Mouse (Mus musculus): ENCODE results near the gene Itga9. TPM values are rescaled to one million over a fixed set of nuclear protein-coding genes. Genes with fewer than 3 reads are reported as not detected.

The Itga9 gene
- polyA plus RNA-seq, 1 experiment from 2014 or later = 8.3 TPM

DNA sequence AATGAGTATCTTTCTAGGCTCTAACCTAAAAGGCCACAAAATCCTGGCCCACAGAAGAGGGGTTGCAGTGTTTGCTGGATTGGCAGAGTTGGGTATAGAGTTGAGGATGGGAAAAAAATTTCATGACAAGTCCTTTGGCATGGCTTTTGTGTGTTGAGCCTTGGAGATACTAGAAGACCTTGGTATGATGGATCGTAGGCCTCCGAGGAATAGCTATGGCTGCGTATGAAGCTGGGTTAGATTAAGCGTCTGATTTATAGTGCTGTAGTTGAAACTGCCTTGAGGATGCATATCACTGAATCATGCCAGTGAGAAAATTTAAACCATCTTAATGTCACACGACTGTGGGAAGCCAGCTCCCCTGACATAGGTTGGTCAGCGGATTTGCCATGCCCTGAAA lies 114.6 kb downstream of the Itga9 start:
- Histone ChIP-seq H3K36me3 (ENCODE audit: control insufficient read depth, insufficient read depth, low read length) (no peaks in the 10 kb centered on the region), H3K9ac (ENCODE audit: low read depth, low read length) (no peak overlapping the region), H3K4me2 (no peak overlapping the region), H3K9me3 (replicated peaks; ENCODE audit: control insufficient read depth, low read length) (no peaks in the 10 kb centered on the region), H3K4me1 (ENCODE audit: control insufficient read depth, insufficient read depth, low read length) (no peaks in the 10 kb centered on the region), H3K27ac (ENCODE audit: low read depth, low read length) (no peak overlapping the region), H3K4me3 (ENCODE audit: low read depth, low read length) (no peak overlapping the region), H3K27me3 (ENCODE audit: control insufficient read depth, insufficient read depth, low read length) (no peaks in the 10 kb centered on the region)
- WGBS (ENCODE audit: insufficient replicate concordance) = 85% methylated on average over 6 of the region's 6 CpGs
- ATAC-seq (replicated peaks; ENCODE audit: insufficient number of reproducible peaks, low FRiP score, low TSS enrichment) = no peak

DNA sequence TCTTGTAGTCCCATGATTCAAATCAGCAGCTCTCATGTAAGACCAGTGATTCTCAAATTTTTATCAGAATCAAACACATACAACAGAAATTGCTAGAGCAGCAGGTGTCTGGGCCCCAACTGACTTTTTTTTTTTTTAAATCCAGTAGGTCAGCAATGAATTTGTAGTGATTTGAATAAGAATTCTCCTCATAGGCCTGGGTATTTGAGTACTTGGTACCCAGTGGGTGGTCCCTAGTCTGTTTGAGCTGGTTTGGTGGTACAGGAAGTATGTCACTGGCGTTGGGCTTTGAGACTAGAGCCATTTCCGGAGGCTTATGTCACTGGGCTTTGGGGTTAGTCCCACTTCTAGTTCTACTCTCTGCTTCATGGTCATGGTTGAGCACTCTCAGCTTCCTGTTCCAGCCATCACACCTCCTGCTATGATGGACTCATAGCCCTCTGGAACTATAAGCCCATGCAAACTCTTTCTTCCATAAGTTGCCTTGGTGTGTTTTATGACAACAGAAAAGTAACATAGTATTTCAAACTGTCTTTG lies 116.4 kb downstream of the Itga9 start:
- ATAC-seq (replicated peaks; ENCODE audit: insufficient number of reproducible peaks, low FRiP score, low TSS enrichment) = no peak
- H3K9ac ChIP-seq (ENCODE audit: low read depth, low read length) = no peak overlapping the region
- WGBS (ENCODE audit: insufficient replicate concordance) = 64% methylated on average over 2 of the region's 2 CpGs
- H3K27ac ChIP-seq (ENCODE audit: low read depth, low read length) = no peak overlapping the region
- no peak overlapping the region for H3K4me3 ChIP-seq (ENCODE audit: low read depth, low read length)
- H3K27me3 ChIP-seq (ENCODE audit: control insufficient read depth, insufficient read depth, low read length) = no peaks in the 10 kb centered on the region
- peaks cover 9% of the 10 kb centered on the region; the same call in 1 of the 2 replicates for H3K4me1 ChIP-seq (ENCODE audit: control insufficient read depth, insufficient read depth, low read length)
- no peaks in the 10 kb centered on the region for H3K36me3 ChIP-seq (ENCODE audit: control insufficient read depth, insufficient read depth, low read length)
- no peaks in the 10 kb centered on the region for H3K9me3 ChIP-seq (replicated peaks; ENCODE audit: control insufficient read depth, low read length)
- H3K4me2 ChIP-seq = no peak overlapping the region

DNA sequence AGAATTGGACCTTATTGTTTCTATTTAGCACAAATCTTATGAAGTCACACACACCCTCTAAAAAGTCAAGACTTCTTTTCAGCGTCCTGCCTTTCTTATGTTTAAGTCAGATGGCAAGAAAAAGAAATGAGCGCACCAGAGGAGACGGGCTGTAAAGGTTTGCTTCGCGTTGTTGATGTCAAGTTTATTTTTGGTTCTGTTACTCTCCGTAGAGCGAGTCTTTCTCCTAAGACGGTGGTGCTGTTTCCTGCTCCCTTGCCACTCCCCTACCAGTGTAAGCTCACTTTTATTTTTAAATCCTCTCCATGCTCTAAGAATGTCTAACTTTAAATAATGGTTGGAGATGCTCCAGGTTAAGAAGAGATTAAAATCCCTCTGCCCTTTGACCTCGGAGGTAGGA lies 118.6 kb downstream of the Itga9 start:
- no peaks in the 10 kb centered on the region for H3K9me3 ChIP-seq (replicated peaks; ENCODE audit: control insufficient read depth, low read length)
- no peaks in the 10 kb centered on the region for H3K27me3 ChIP-seq (ENCODE audit: control insufficient read depth, insufficient read depth, low read length)
- H3K4me2 ChIP-seq = no peak overlapping the region
- H3K4me1 ChIP-seq (ENCODE audit: control insufficient read depth, insufficient read depth, low read length) = peaks cover 14% of the 10 kb centered on the region; the same call in 1 of the 2 replicates
- no peak for ATAC-seq (replicated peaks; ENCODE audit: insufficient number of reproducible peaks, low FRiP score, low TSS enrichment)
- no peak overlapping the region for H3K9ac ChIP-seq (ENCODE audit: low read depth, low read length)
- H3K4me3 ChIP-seq (ENCODE audit: low read depth, low read length) = no peak overlapping the region
- no peak overlapping the region for H3K27ac ChIP-seq (ENCODE audit: low read depth, low read length)
- no peaks in the 10 kb centered on the region for H3K36me3 ChIP-seq (ENCODE audit: control insufficient read depth, insufficient read depth, low read length)
- 62% methylated on average over 9 of the region's 9 CpGs for WGBS (ENCODE audit: insufficient replicate concordance)

DNA sequence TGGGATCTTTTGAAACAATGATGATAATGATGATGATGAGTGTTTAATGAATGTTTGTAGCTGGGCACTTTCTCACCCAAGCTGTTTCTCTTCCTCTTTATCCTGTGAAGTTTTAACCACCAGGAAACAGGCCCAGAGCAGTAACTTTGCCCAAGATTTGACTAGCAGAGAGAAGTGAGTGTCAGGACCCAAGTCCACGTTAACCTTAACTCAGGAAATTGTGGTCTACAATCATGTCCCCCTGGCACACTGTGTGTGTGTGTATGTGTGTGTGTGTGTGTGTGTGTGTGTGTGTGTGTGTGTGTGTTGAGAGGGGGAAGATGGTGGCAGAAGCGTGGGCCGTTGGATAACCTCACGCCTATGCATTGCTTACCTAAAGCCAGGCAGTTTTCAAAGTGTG lies 120.1 kb downstream of the Itga9 start:
- H3K4me2 ChIP-seq = no peak overlapping the region
- H3K27ac ChIP-seq (ENCODE audit: low read depth, low read length) = no peak overlapping the region
- no peak overlapping the region for H3K4me3 ChIP-seq (ENCODE audit: low read depth, low read length)
- ATAC-seq (replicated peaks; ENCODE audit: insufficient number of reproducible peaks, low FRiP score, low TSS enrichment) = no peak
- H3K4me1 ChIP-seq (ENCODE audit: control insufficient read depth, insufficient read depth, low read length) = peaks cover 23% of the 10 kb centered on the region
- no peaks in the 10 kb centered on the region for H3K9me3 ChIP-seq (replicated peaks; ENCODE audit: control insufficient read depth, low read length)
- WGBS (ENCODE audit: insufficient replicate concordance) = 85% methylated on average over 4 of the region's 4 CpGs
- H3K27me3 ChIP-seq (ENCODE audit: control insufficient read depth, insufficient read depth, low read length) = no peaks in the 10 kb centered on the region
- no peaks in the 10 kb centered on the region for H3K36me3 ChIP-seq (ENCODE audit: control insufficient read depth, insufficient read depth, low read length)
- H3K9ac ChIP-seq (ENCODE audit: low read depth, low read length) = no peak overlapping the region

DNA sequence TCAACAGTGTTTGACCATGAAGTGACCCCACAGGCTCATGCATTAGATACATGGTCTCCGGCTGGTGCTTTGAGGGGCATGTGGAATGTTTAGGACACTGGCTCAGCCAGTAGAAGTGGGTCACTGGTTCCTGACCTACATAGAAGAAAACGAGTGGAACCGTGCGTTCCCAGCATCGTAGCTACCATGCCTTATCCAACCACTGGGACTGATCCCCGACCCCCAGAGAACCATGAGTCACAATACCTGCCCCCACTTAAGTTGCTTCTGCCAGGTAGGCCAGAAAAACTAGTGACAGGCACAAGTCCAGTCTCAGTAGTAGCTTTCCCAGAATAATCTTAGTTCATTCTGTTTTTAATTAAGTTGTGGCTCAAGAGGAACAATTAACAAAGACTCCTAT lies 121.8 kb downstream of the Itga9 start:
- H3K36me3 ChIP-seq (ENCODE audit: control insufficient read depth, insufficient read depth, low read length) = no peaks in the 10 kb centered on the region
- H3K4me2 ChIP-seq = no peak overlapping the region
- WGBS (ENCODE audit: insufficient replicate concordance) = 81% methylated on average over 6 of the region's 6 CpGs
- no peak for ATAC-seq (replicated peaks; ENCODE audit: insufficient number of reproducible peaks, low FRiP score, low TSS enrichment)
- no peak overlapping the region for H3K4me3 ChIP-seq (ENCODE audit: low read depth, low read length)
- no peak overlapping the region for H3K27ac ChIP-seq (ENCODE audit: low read depth, low read length)
- no peaks in the 10 kb centered on the region for H3K27me3 ChIP-seq (ENCODE audit: control insufficient read depth, insufficient read depth, low read length)
- peaks cover 31% of the 10 kb centered on the region for H3K4me1 ChIP-seq (ENCODE audit: control insufficient read depth, insufficient read depth, low read length)
- H3K9me3 ChIP-seq (replicated peaks; ENCODE audit: control insufficient read depth, low read length) = no peaks in the 10 kb centered on the region
- H3K9ac ChIP-seq (ENCODE audit: low read depth, low read length) = no peak overlapping the region

DNA sequence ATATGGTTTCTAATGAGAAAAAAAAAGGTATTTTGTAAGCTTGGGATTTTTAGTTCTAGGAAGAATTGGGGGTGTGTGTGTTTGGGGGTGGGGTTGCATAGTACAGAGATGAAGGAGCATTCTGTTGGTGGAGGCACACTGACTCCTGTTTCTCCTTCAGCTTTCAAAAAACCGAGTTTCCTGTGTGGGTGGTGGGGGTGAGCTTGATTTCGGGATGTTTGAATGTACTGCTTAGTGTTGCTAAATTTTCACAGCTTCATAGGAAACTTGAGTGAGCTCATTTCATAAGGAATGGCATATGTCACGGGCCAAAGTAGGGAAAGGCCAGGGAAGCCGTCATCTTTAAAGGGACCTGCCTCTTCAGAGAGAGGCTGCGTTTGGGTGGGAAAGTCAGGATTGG lies 122.5 kb downstream of the Itga9 start:
- Histone ChIP-seq H3K4me1 (ENCODE audit: control insufficient read depth, insufficient read depth, low read length) (peaks cover 34% of the 10 kb centered on the region), H3K27me3 (ENCODE audit: control insufficient read depth, insufficient read depth, low read length) (no peaks in the 10 kb centered on the region), H3K4me2 (no peak overlapping the region), H3K36me3 (ENCODE audit: control insufficient read depth, insufficient read depth, low read length) (no peaks in the 10 kb centered on the region), H3K4me3 (ENCODE audit: low read depth, low read length) (no peak overlapping the region), H3K9ac (ENCODE audit: low read depth, low read length) (no peak overlapping the region), H3K27ac (ENCODE audit: low read depth, low read length) (no peak overlapping the region), H3K9me3 (replicated peaks; ENCODE audit: control insufficient read depth, low read length) (no peaks in the 10 kb centered on the region)
- ATAC-seq (replicated peaks; ENCODE audit: insufficient number of reproducible peaks, low FRiP score, low TSS enrichment) = no peak
- WGBS (ENCODE audit: insufficient replicate concordance) = 72% methylated on average over 5 of the region's 5 CpGs

DNA sequence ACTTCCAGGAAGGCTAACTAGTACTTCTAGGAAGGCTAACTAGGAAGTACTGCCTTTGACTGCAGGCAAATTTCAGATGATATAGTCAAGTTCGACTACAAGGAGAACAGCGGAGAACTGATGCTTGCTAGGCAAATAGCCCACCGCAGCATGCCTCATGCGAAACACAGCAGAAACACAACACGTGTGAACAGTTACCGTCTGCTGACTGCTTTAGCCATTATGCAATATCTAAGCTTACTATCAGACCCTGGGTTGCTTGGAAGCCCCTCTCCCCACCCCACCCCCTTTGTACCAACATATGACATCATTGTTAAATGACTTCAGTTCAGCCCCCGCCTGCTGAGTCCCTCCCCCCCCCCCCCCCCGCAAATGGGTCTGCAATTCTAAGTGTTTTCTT lies 123.7 kb downstream of the Itga9 start:
- H3K4me1 ChIP-seq (ENCODE audit: control insufficient read depth, insufficient read depth, low read length) = peaks cover 34% of the 10 kb centered on the region
- H3K27ac ChIP-seq (ENCODE audit: low read depth, low read length) = peak overlapping the region; percentile 80; the same call in 1 of the 2 replicates
- no peaks in the 10 kb centered on the region for H3K9me3 ChIP-seq (replicated peaks; ENCODE audit: control insufficient read depth, low read length)
- no peaks in the 10 kb centered on the region for H3K36me3 ChIP-seq (ENCODE audit: control insufficient read depth, insufficient read depth, low read length)
- H3K9ac ChIP-seq (ENCODE audit: low read depth, low read length) = no peak overlapping the region
- no peak overlapping the region for H3K4me2 ChIP-seq
- no peak for ATAC-seq (replicated peaks; ENCODE audit: insufficient number of reproducible peaks, low FRiP score, low TSS enrichment)
- 75% methylated on average over 8 of the region's 8 CpGs for WGBS (ENCODE audit: insufficient replicate concordance)
- H3K27me3 ChIP-seq (ENCODE audit: control insufficient read depth, insufficient read depth, low read length) = no peaks in the 10 kb centered on the region
- H3K4me3 ChIP-seq (ENCODE audit: low read depth, low read length) = no peak overlapping the region

DNA sequence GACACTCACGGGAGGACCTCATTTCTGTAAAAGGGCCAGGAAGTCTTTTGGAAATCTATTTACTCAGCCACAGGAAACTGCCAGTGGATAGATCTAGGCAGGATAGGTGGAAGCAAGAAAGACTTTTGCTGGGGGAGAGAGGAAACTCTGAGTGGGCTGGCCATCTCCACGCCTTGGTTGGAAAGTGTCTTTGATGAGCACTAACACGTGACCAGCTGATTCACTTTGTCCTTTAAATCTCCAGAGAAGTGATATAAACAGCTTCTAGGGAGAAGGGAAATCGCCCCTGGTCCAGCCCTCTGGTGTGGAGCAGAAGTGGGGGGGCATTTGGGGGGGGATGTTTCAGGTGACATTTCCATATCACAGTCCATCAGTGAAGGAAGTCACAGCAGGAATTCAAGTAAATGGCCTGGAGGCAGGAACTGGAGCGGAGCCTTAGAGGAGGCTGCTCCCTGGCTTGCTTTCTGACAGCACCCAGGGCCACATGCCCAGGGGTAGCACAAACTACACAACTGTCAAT lies 124.4 kb downstream of the Itga9 start:
- H3K27ac ChIP-seq (ENCODE audit: low read depth, low read length) = peak overlapping the region; percentile 80
- H3K4me1 ChIP-seq (ENCODE audit: control insufficient read depth, insufficient read depth, low read length) = peaks cover 34% of the 10 kb centered on the region
- H3K4me3 ChIP-seq (ENCODE audit: low read depth, low read length) = no peak overlapping the region
- H3K4me2 ChIP-seq = no peak overlapping the region
- no peaks in the 10 kb centered on the region for H3K9me3 ChIP-seq (replicated peaks; ENCODE audit: control insufficient read depth, low read length)
- ATAC-seq (replicated peaks; ENCODE audit: insufficient number of reproducible peaks, low FRiP score, low TSS enrichment) = no peak
- no peak overlapping the region for H3K9ac ChIP-seq (ENCODE audit: low read depth, low read length)
- 37% methylated on average over 5 of the region's 5 CpGs for WGBS (ENCODE audit: insufficient replicate concordance)
- no peaks in the 10 kb centered on the region for H3K27me3 ChIP-seq (ENCODE audit: control insufficient read depth, insufficient read depth, low read length)
- no peaks in the 10 kb centered on the region for H3K36me3 ChIP-seq (ENCODE audit: control insufficient read depth, insufficient read depth, low read length)

DNA sequence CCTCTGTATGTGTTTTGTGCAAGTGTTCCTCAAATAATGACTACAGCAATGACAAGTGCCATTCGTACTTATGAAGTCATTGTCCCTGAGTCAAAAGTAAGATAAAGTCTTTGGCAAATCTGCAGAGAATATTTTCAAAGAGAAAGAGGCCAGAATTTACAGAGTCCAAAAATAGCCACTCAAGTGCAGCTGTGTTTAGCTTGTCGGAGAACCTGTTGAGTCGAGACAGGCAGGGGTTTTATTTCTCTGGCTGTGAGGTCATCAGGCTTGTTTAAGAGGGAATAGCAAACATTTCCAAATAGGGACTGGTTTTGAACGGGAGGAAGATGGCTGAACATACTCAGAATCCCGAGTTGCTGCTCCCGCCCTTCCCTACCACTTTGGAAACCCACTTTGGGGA lies 125.2 kb downstream of the Itga9 start:
- peaks cover 34% of the 10 kb centered on the region for H3K4me1 ChIP-seq (ENCODE audit: control insufficient read depth, insufficient read depth, low read length)
- no peak overlapping the region for H3K4me2 ChIP-seq

More for the DNA sequence above, 125.2 kb downstream of the Itga9 start:
- ATAC-seq (replicated peaks; ENCODE audit: insufficient number of reproducible peaks, low FRiP score, low TSS enrichment) = no peak
- Histone ChIP-seq H3K4me3 (ENCODE audit: low read depth, low read length) (no peak overlapping the region), H3K27me3 (ENCODE audit: control insufficient read depth, insufficient read depth, low read length) (no peaks in the 10 kb centered on the region), H3K27ac (ENCODE audit: low read depth, low read length) (peak overlapping the region; percentile 80), H3K36me3 (ENCODE audit: control insufficient read depth, insufficient read depth, low read length) (no peaks in the 10 kb centered on the region), H3K9me3 (replicated peaks; ENCODE audit: control insufficient read depth, low read length) (no peaks in the 10 kb centered on the region), H3K9ac (ENCODE audit: low read depth, low read length) (no peak overlapping the region)
- WGBS (ENCODE audit: insufficient replicate concordance) = 24% methylated on average over 6 of the region's 6 CpGs
